Mouse (Mus musculus): ENCODE measurements around the gene Cep112. TPM values are rescaled to one million over a fixed set of nuclear protein-coding genes. Genes with fewer than 3 reads are reported as not detected.

Gene Cep112
- polyA plus RNA-seq, 1 experiment from 2014 or later = 12.7 TPM

GRCm38 (mm10) chr11:108828374-108829025, 403.5 kb downstream of the Cep112 start:
- H3K36me3 ChIP-seq (ENCODE audit: control insufficient read depth, insufficient read depth, low read length) = peaks cover 3% of the 10 kb centered on the region; the same call in 1 of the 2 replicates
- H3K4me1 ChIP-seq (ENCODE audit: control insufficient read depth, insufficient read depth, low read depth, low read length) = no peaks in the 10 kb centered on the region
- H3K27me3 ChIP-seq (replicated peaks; ENCODE audit: control insufficient read depth, insufficient read depth, low read length) = no peaks in the 10 kb centered on the region
- H3K9ac ChIP-seq (ENCODE audit: low read depth, low read length) = no peak overlapping the region
- 88% methylated on average over 4 of the region's 4 CpGs for WGBS
- no peak overlapping the region for H3K4me2 ChIP-seq (ENCODE audit: low read length)
- ATAC-seq = no peak
- no peak overlapping the region for H3K27ac ChIP-seq (ENCODE audit: low read depth, low read length)
- H3K9me3 ChIP-seq (ENCODE audit: control insufficient read depth, low read length) = peaks cover 4% of the 10 kb centered on the region
- no peak overlapping the region for H3K4me3 ChIP-seq (ENCODE audit: low read length)

DNA sequence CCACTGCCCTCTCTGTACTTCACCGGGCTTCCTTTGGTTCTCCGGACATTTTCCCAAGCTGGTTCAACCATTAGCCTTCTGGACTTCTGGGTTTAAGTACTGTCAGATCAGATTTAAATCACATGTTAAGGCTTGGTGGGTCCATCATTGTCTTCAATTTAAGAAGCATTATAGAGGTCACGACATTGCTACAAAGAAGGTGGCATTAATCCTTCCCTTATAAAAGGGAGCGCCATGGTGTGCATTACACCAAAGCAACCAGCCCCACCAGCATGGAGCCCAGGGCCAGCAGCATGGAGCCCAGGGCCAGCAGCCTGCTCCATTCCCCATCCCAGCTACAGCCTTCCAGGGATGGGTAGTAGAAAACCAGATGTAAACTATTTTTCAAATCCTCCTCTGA, 411.7 kb downstream of the Cep112 start:
- Histone ChIP-seq H3K27me3 (replicated peaks; ENCODE audit: control insufficient read depth, insufficient read depth, low read length) (no peaks in the 10 kb centered on the region), H3K27ac (ENCODE audit: low read depth, low read length) (no peak overlapping the region), H3K4me1 (ENCODE audit: control insufficient read depth, insufficient read depth, low read depth, low read length) (no peaks in the 10 kb centered on the region), H3K4me2 (ENCODE audit: low read length) (no peak overlapping the region), H3K9me3 (ENCODE audit: control insufficient read depth, low read length) (no peaks in the 10 kb centered on the region), H3K4me3 (ENCODE audit: low read length) (no peak overlapping the region), H3K9ac (ENCODE audit: low read depth, low read length) (no peak overlapping the region), H3K36me3 (ENCODE audit: control insufficient read depth, insufficient read depth, low read length) (no peaks in the 10 kb centered on the region)
- 76% methylated on average over 4 of the region's 4 CpGs for WGBS
- ATAC-seq = no peak

GRCm38 (mm10) chr11:108840195-108840594, 415.2 kb downstream of the Cep112 start:
- H3K4me1 ChIP-seq (ENCODE audit: control insufficient read depth, insufficient read depth, low read depth, low read length) = no peaks in the 10 kb centered on the region
- H3K4me3 ChIP-seq (ENCODE audit: low read length) = no peak overlapping the region
- no peaks in the 10 kb centered on the region for H3K9me3 ChIP-seq (ENCODE audit: control insufficient read depth, low read length)
- H3K4me2 ChIP-seq (ENCODE audit: low read length) = no peak overlapping the region
- H3K27me3 ChIP-seq (replicated peaks; ENCODE audit: control insufficient read depth, insufficient read depth, low read length) = no peaks in the 10 kb centered on the region
- no peak overlapping the region for H3K27ac ChIP-seq (ENCODE audit: low read depth, low read length)
- WGBS = 86% methylated on average over 3 of the region's 3 CpGs
- no peak for ATAC-seq
- no peaks in the 10 kb centered on the region for H3K36me3 ChIP-seq (ENCODE audit: control insufficient read depth, insufficient read depth, low read length)
- H3K9ac ChIP-seq (ENCODE audit: low read depth, low read length) = no peak overlapping the region

- H3K36me3 ChIP-seq (ENCODE audit: control insufficient read depth, insufficient read depth, low read length) = no peaks in the 10 kb centered on the region
- H3K27ac ChIP-seq (ENCODE audit: low read depth, low read length) = no peak overlapping the region
- no peak overlapping the region for H3K9ac ChIP-seq (ENCODE audit: low read depth, low read length)
- no peaks in the 10 kb centered on the region for H3K4me1 ChIP-seq (ENCODE audit: control insufficient read depth, insufficient read depth, low read depth, low read length)
- no peak overlapping the region for H3K4me2 ChIP-seq (ENCODE audit: low read length)
- H3K9me3 ChIP-seq (ENCODE audit: control insufficient read depth, low read length) = no peaks in the 10 kb centered on the region
- no peak overlapping the region for H3K4me3 ChIP-seq (ENCODE audit: low read length)
- no peaks in the 10 kb centered on the region for H3K27me3 ChIP-seq (replicated peaks; ENCODE audit: control insufficient read depth, insufficient read depth, low read length)
- 66% methylated on average over 2 of the region's 2 CpGs for WGBS
- ATAC-seq = no peak
These were observed 417.8 kb downstream of the Cep112 start for GRCm38 (mm10) chr11:108842765-108843164.

GRCm38 (mm10) chr11:108845971-108846370, 421.0 kb downstream of the Cep112 start:
- WGBS = 52% methylated on average over 2 of the region's 2 CpGs
- Histone ChIP-seq H3K9ac (ENCODE audit: low read depth, low read length) (no peak overlapping the region), H3K27me3 (replicated peaks; ENCODE audit: control insufficient read depth, insufficient read depth, low read length) (no peaks in the 10 kb centered on the region), H3K4me2 (ENCODE audit: low read length) (no peak overlapping the region), H3K36me3 (ENCODE audit: control insufficient read depth, insufficient read depth, low read length) (no peaks in the 10 kb centered on the region), H3K4me3 (ENCODE audit: low read length) (no peak overlapping the region), H3K27ac (ENCODE audit: low read depth, low read length) (no peak overlapping the region), H3K4me1 (ENCODE audit: control insufficient read depth, insufficient read depth, low read depth, low read length) (no peaks in the 10 kb centered on the region), H3K9me3 (ENCODE audit: control insufficient read depth, low read length) (no peaks in the 10 kb centered on the region)
- ATAC-seq = no peak

DNA sequence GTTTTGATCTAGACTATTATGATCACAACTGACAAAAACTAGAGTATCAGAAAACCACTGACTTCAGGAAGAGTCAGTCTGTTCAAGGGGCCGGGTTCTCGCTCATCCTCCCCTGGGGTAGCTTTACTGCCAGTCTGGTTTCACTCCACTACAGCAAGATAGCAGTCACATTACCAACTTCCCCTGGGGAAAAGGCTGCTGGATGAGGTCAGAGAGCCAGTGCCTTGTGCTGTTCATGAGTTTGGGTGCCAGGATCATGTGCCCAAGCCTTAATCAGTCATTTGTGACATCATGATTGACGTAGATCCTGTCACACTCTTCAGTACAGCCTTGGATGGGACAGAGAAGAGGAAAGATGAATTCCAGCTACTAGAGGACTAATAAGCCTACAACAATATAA, 421.5 kb downstream of the Cep112 start:
- Histone ChIP-seq H3K4me3 (ENCODE audit: low read length) (no peak overlapping the region), H3K36me3 (ENCODE audit: control insufficient read depth, insufficient read depth, low read length) (no peaks in the 10 kb centered on the region), H3K4me2 (ENCODE audit: low read length) (no peak overlapping the region), H3K9ac (ENCODE audit: low read depth, low read length) (no peak overlapping the region), H3K9me3 (ENCODE audit: control insufficient read depth, low read length) (0 out of 2 replicates have a peak, but pooled peaks cover 2% of the 10 kb centered on the region), H3K4me1 (ENCODE audit: control insufficient read depth, insufficient read depth, low read depth, low read length) (no peaks in the 10 kb centered on the region), H3K27ac (ENCODE audit: low read depth, low read length) (no peak overlapping the region), H3K27me3 (replicated peaks; ENCODE audit: control insufficient read depth, insufficient read depth, low read length) (no peaks in the 10 kb centered on the region)
- 91% methylated on average over 3 of the region's 3 CpGs for WGBS
- no peak for ATAC-seq

DNA sequence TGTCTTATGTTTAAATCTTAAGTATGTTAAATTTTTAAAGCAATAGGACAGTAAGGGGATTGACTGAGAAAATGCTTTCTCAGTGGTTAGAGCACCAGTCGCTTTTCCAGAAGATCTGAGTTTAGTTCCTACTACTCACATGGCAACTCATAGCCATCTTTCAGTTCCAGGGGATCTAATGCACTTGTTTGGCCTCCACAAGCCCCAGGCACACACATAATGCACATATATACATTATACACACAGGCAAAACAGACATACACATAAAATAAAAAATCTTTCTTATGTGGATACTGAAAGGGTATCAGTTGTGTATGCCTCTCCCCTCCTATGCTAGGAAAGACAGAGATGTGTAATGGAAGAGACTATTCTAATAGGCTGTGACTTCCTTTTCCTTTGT, 426.8 kb downstream of the Cep112 start:
- WGBS = 92% methylated on average over 1 of the region's 1 CpGs
- H3K4me2 ChIP-seq (ENCODE audit: low read length) = no peak overlapping the region
- no peak overlapping the region for H3K4me3 ChIP-seq (ENCODE audit: low read length)
- no peaks in the 10 kb centered on the region for H3K27me3 ChIP-seq (replicated peaks; ENCODE audit: control insufficient read depth, insufficient read depth, low read length)
- 0 out of 2 replicates have a peak, but pooled peaks cover 2% of the 10 kb centered on the region for H3K9me3 ChIP-seq (ENCODE audit: control insufficient read depth, low read length)
- H3K27ac ChIP-seq (ENCODE audit: low read depth, low read length) = no peak overlapping the region
- H3K9ac ChIP-seq (ENCODE audit: low read depth, low read length) = no peak overlapping the region
- no peaks in the 10 kb centered on the region for H3K36me3 ChIP-seq (ENCODE audit: control insufficient read depth, insufficient read depth, low read length)
- H3K4me1 ChIP-seq (ENCODE audit: control insufficient read depth, insufficient read depth, low read depth, low read length) = no peaks in the 10 kb centered on the region
- ATAC-seq = no peak

DNA sequence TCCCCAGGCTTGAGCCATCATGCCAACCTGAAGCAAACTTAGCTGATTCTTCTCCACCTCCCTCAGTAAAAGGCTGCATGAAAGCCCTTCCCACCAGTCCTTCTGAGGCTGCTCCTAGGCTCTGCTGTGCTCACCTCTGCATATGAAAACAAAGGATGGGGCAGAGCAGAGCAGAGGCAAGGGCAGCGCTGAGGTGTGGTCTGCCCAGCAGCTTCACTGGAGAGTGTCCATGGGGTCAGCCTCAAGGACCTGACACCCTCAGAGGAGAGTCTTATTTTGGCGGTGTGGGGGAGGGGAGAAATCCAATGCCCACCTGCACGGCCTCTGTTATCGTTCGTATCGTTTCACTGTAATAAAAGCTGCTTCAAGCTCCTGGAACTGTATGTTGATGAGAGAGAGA, 432.3 kb downstream of the Cep112 start:
- no peak overlapping the region; the same call in 1 of the 2 replicates for H3K27ac ChIP-seq (ENCODE audit: low read depth, low read length)
- H3K9ac ChIP-seq (ENCODE audit: low read depth, low read length) = no peak overlapping the region
- H3K36me3 ChIP-seq (ENCODE audit: control insufficient read depth, insufficient read depth, low read length) = no peaks in the 10 kb centered on the region
- H3K4me2 ChIP-seq (ENCODE audit: low read length) = no peak overlapping the region
- 57% methylated on average over 6 of the region's 6 CpGs for WGBS
- no peaks in the 10 kb centered on the region for H3K9me3 ChIP-seq (ENCODE audit: control insufficient read depth, low read length)
- peaks cover 15% of the 10 kb centered on the region for H3K4me1 ChIP-seq (ENCODE audit: control insufficient read depth, insufficient read depth, low read depth, low read length)
- H3K4me3 ChIP-seq (ENCODE audit: low read length) = no peak overlapping the region
- ATAC-seq = no peak
- H3K27me3 ChIP-seq (replicated peaks; ENCODE audit: control insufficient read depth, insufficient read depth, low read length) = no peaks in the 10 kb centered on the region

- Histone ChIP-seq H3K4me3 (ENCODE audit: low read length) (no peak overlapping the region), H3K4me1 (ENCODE audit: control insufficient read depth, insufficient read depth, low read depth, low read length) (peaks cover 15% of the 10 kb centered on the region), H3K36me3 (ENCODE audit: control insufficient read depth, insufficient read depth, low read length) (no peaks in the 10 kb centered on the region), H3K4me2 (ENCODE audit: low read length) (no peak overlapping the region), H3K9ac (ENCODE audit: low read depth, low read length) (no peak overlapping the region), H3K27ac (ENCODE audit: low read depth, low read length) (peak overlapping the region; percentile 40; the same call in 1 of the 2 replicates), H3K9me3 (ENCODE audit: control insufficient read depth, low read length) (no peaks in the 10 kb centered on the region), H3K27me3 (replicated peaks; ENCODE audit: control insufficient read depth, insufficient read depth, low read length) (no peaks in the 10 kb centered on the region)
- ATAC-seq = peak; percentile 83
- WGBS = 35% methylated on average over 7 of the region's 7 CpGs
These were observed 432.8 kb downstream of the Cep112 start for GRCm38 (mm10) chr11:108857678-108858338.
